Mouse (Mus musculus) neutrophil, adult 5-6 weeks (primary cell): Measurements from ENCODE around the gene Olfr996. TPM values are rescaled to one million over a fixed set of nuclear protein-coding genes. Genes with fewer than 3 reads are reported as not detected.
"Not testable (repeated sequence)": the region's sequence is repeated elsewhere in the genome, so short reads cannot be mapped to it uniquely, and the experiment has no call there.

ENCODE experiments used
- ATAC-seq: fragments of 151-379, 151-347 bp; 2 replicates; pipeline ENCODE4 v1.8.0; 2017; ENCODE audit warnings: mild to moderate bottlenecking, moderate TSS enrichment; ENCODE audit not compliant: insufficient number of reproducible peaks, poor library complexity, low FRiP score, severe bottlenecking; ENCODE audit errors: extremely low read depth
- total RNA-seq: library from RNA; stranded (forward); fragments of 200-1000 nt; gene quantifications from 2 replicates; pipeline ENCODE4 v1.2.3, GENCODE M21; 2017

Olfr996 gene
- not detected in 2 replicates for total RNA-seq

DNA sequence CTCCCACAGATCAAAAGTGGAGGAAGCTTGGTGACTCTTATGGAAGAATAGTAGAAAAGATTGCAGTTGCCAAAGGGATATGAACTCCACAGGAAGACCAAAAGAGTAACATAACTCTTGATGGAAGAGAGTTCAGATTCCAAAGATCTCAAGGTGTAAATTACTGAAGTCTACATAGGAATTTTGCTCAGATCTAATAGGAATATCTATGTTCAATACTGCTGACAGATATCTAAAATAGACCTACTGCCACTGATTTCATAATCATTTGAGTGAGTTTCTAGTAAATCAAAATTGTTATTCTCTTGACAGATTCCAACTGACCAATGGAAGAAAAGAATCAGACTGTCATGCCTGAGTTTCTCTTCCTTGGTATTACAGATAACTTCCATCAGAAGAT, at the start of gene Olfr996:
Gene Olfr996, plus strand, starts transcription at position 301 of the 400 bp plus-strand sequence.
- ATAC-seq, result no peak

DNA sequence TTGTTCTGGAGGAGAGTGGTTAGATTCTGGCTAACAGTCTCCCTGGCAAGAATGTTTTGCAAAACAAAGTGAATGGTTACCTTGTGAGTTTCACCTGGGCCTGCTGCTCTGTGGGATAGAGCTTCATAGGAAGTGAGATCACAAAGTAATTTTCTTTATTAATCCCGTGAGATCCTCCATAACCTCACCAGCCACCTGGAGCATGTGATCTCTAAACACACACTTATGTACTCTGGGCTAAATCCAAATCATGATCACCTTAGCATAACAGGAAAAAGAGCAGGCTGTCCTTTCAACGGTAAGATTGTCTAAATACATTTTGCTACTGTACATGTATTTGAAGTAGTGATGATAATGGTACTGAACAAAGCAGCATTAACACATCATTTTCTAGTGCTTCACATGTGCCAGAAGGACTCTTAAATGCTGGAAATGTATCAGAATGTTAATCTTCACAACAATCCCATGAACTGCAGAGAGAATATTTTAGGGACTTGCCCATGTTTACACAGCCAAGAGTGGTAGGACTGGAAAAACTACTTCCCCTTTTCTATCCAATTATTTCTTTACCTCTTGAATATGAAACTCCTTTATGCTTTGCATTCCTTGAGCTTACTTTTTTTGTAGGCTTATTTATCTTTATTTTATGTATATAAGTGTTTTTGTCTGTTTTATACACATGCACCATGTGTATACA, 46.8 kb upstream of the Olfr996 start:
- ATAC-seq, result no peak

DNA sequence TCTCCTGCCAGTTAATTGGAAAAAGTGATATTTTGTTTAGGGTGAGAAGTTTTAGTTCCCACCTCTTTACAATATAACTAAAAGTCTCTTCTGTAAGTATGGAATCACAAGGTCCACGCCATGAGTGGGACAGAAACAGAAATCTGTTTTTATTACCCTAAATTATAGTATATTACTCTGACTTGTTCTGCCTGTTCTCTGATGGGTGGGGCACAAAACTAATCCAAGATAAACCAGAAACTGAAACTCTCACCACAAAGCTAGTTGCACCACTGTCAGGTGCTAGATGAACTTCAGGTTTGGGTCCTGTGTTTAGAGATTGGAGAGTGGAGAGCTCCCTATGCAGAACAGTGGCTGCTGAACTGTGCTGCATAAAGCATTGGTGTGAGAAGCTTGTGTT, 45.1 kb upstream of the Olfr996 start:
- no peak for ATAC-seq

DNA sequence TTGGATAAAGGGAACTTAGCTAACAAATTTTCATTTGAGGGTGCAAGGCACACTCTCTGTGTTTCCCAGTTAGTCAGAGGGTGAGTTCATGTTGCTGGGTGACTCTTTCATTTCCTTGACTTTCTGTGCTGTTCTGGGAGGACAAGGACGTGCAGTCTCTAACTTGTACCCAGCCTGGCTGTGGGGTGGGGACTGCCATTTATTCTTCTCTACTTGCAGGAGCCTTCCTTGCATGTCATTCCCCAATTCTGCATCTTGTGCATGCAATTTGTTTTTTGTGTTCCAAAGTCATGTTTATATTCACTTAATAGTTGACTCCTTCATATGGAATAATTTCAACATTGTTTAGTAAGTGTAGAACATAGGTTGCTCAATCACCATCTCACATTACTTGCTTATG, 24.2 kb upstream of the Olfr996 start:
- ATAC-seq, result no peak

DNA sequence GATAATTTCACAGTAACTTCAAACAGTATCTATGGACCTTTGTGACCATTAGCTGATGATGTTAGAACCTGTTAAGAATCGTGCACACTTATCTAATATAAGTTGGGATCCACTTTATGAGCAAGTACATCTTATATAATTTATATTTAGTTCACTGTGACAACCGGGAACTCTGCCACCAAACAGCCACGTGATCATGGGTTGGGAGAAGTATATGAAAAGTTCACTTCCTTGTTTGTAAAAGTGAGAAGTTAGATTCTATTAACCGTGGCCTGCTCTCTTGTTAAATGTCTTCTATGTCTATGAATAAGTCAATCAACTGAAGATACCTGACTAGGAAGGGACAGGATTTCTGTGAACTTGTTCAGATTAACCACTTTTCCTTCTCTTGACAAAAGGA, 18.8 kb upstream of the Olfr996 start:
- no peak for ATAC-seq

DNA sequence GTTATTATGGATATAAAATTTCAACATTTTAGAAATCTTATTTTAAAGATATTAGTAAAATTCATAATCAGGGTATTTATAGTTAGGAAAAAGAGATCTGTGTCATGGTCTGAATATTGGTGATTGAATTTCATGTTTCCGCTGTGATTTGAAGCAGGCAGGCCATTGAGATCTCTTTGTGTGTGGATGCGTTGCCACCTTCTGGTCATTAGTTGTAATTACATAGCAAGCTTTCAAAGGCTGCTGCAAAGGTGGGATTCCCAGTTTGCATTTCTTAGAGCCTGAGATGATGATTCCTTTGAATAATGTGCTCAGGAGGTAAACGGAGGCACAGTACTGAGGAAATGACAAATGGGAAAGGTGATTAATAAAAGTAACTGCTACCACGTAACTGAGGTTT, 17.8 kb upstream of the Olfr996 start:
- ATAC-seq, result no peak

DNA sequence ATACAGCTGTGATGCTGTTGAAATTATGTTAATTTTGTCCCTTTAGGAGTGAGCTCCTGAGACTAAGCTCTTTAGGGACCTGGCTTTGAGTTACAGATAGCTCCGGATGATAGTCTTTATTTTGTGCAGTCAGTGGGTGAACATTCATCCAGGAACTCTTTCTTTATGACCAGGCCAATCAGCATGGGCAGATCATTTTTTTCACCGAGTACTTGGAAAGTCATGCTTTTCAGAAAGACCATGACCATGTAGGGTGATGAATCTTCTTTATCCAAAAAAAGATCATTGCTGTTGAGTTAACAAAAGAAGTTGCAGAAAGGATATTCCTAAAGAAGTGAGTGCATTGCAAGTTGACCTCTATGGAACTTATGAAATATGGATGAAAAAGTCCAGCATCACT, 9.6 kb downstream of the Olfr996 start, which contains the start of gene Olfr998:
Gene Olfr998, plus strand, starts transcription at position 301 of the 400 bp plus-strand sequence.
- not testable (repeated sequence) for ATAC-seq

DNA sequence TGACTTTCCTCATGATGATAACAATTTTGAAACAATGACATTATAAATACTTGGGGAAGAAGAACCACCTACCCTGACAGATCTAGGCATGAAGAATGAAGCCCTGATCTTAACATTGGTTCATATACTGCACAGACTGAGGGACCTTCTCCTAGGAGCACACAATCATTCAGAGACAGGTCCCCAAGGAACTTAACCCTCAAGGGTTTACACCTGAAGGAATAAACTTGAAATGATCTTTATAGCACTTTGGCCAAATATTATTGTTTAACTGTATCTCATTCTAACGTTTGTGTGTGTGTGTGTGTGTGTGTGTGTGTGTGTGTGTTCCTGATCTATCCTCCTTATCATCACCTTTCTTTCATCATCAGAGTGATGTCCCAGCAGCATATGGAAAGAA, 32.8 kb downstream of the Olfr996 start, which contains the start of gene Olfr1000:
Gene Olfr1000, minus strand, starts transcription at position 101 of the 400 bp plus-strand sequence.
- ATAC-seq, result no peak

Other genes with a start within 250 kb of the Olfr996 start
- not detected in 2 replicates for gene Olfr987, start 239.9 kb upstream of the Olfr996 start, total RNA-seq
- gene Olfr988, start 216.0 kb upstream of the Olfr996 start, total RNA-seq, result not detected in 2 replicates
- not detected in 2 replicates for gene Olfr992, start 169.7 kb upstream of the Olfr996 start, total RNA-seq
- gene Olfr993, start 164.3 kb upstream of the Olfr996 start, total RNA-seq, result not detected in 2 replicates
- gene Olfr994, start 142.8 kb upstream of the Olfr996 start, total RNA-seq, result 0.23 TPM in 1 of 2 replicates, not detected in the other
- gene Olfr995, start 135.6 kb upstream of the Olfr996 start, total RNA-seq, result not detected in 2 replicates
- gene 4833423E24Rik, start 60.2 kb upstream of the Olfr996 start, total RNA-seq, result not detected in 2 replicates
- gene Olfr998, start 9.7 kb downstream of the Olfr996 start, total RNA-seq, result not detected in 2 replicates
- gene Olfr1000, start 32.7 kb downstream of the Olfr996 start, total RNA-seq, result not detected in 2 replicates
- gene Olfr1002, start 71.5 kb downstream of the Olfr996 start, total RNA-seq, result not detected in 2 replicates
- not detected in 2 replicates for gene Olfr154, start 85.2 kb downstream of the Olfr996 start, total RNA-seq
- gene Olfr1006, start 99.6 kb downstream of the Olfr996 start, total RNA-seq, result not detected in 2 replicates
- gene Olfr1008, start 110.2 kb downstream of the Olfr996 start, total RNA-seq, result not detected in 2 replicates
- gene Olfr1009, start 136.2 kb downstream of the Olfr996 start, total RNA-seq, result not detected in 2 replicates
- gene Olfr1012, start 183.6 kb downstream of the Olfr996 start, total RNA-seq, result not detected in 2 replicates
- 0.12 TPM in 1 of 2 replicates, not detected in the other for gene Olfr1013, start 187.9 kb downstream of the Olfr996 start, total RNA-seq
- gene Olfr1014, start 193.5 kb downstream of the Olfr996 start, total RNA-seq, result not detected in 2 replicates
- gene Olfr1015, start 202.8 kb downstream of the Olfr996 start, total RNA-seq, result not detected in 2 replicates
- gene Olfr1016, start 223.3 kb downstream of the Olfr996 start, total RNA-seq, result not detected in 2 replicates
- not detected in 2 replicates for gene Olfr1018, start 239.3 kb downstream of the Olfr996 start, total RNA-seq